Mouse (Mus musculus): ENCODE results near the gene Tmem253.
A peak's percentile ranks its signal among the peaks of the same experiment; 100 is the strongest.

The Tmem253 gene

GRCm38 (mm10) chr14:52015445-52016100, at the start of gene Tmem253:
TSS of gene Tmem253 (plus strand) at chr14:52015658.
- DNase-seq: no peak

GRCm38 (mm10) chr14:51967400-51967799, 48.1 kb upstream of the Tmem253 start:
- no peak for DNase-seq

- DNase-seq: no peak
These were observed 36.2 kb upstream of the Tmem253 start for GRCm38 (mm10) chr14:51979252-51979651.

DNA sequence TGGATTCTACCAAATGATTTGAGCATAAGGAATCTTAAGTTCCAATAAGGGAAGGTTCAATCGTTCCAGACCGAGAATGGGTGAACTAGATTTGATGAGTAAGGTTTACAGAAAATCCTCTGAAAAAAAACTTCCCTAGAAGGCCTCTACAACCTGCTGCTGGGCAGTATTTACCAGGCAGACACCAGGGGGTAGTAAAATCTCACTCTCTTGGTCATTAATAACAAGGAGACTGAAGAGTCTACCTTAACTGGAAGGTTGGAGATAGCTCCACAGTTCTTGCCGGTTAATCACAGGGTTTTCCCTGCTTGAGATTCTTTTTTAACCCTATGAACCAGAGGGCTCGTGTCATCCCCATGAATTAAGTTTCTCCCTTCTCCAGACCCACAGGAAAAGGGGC, 32.2 kb upstream of the Tmem253 start:
- no peak for DNase-seq

GRCm38 (mm10) chr14:51983855-51984246, 31.6 kb upstream of the Tmem253 start:
- no peak for DNase-seq

- peak; percentile 86 for DNase-seq
These were observed 30.9 kb upstream of the Tmem253 start, which contains the start of gene Arhgef40 for GRCm38 (mm10) chr14:51984247-51985231. TSS of gene Arhgef40 (plus strand) at chr14:51984719.

GRCm38 (mm10) chr14:51985301-51986152, 29.9 kb upstream of the Tmem253 start:
- peak; percentile 67 for DNase-seq

DNA sequence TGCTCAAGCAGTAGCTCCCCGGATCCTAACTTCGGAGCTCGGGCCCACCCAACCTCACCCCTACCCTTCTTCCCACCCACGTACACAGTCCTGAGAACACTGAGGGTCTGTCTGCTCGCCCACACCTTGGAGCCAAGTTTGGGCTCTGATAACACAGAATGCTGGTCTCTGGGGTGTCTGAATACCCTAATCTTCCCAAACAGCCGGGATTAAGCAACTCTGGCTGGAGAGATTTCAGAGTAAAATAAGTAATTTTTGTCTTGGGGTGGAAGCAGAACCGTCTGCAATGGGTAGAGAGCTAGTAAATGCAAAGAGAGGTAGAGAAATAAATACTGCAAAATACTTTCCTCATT, 29.3 kb upstream of the Tmem253 start:
- DNase-seq: no peak

- DNase-seq: peak; percentile 5
These were observed 28.3 kb upstream of the Tmem253 start for GRCm38 (mm10) chr14:51987177-51987576.

DNA sequence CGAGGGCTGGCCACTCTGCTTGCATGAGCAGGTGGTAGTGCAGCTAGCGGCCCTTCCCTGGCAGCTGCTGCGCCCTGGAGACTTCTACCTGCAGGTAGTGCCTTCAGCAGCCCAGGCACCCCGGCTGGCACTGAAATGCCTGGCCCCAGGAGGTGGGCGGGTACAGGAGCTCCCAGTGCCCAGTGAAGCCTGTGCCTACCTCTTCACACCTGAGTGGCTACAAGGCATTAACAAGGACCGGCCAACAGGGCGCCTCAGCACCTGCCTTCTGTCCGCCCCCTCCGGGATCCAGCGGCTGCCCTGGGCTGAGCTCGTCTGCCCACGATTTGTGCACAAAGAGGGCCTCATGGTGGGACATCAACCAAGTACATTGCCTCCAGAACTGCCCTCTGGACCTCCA, 26.7 kb upstream of the Tmem253 start:
- no peak for DNase-seq

GRCm38 (mm10) chr14:51989461-51989970, 25.9 kb upstream of the Tmem253 start:
- DNase-seq: peak; percentile 3

DNA sequence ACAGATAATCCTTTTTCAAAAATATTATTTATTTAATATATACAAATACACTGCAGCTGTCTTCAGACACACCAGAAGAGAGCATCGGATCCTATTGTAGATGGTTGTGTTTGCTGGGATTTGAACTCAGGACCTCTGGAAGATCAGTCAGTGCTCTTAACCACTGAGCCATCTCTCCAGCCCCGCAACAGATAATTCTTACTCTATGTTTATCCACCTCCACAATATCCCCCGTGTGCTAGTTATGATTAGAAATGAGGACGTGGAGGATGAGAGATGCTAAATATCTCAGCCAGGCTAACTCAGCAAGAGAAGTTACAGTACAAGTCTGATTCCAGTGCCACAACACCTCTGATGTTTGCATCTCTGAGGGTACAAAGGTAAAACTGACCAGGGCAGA, 21.0 kb upstream of the Tmem253 start:
- no peak for DNase-seq

DNA sequence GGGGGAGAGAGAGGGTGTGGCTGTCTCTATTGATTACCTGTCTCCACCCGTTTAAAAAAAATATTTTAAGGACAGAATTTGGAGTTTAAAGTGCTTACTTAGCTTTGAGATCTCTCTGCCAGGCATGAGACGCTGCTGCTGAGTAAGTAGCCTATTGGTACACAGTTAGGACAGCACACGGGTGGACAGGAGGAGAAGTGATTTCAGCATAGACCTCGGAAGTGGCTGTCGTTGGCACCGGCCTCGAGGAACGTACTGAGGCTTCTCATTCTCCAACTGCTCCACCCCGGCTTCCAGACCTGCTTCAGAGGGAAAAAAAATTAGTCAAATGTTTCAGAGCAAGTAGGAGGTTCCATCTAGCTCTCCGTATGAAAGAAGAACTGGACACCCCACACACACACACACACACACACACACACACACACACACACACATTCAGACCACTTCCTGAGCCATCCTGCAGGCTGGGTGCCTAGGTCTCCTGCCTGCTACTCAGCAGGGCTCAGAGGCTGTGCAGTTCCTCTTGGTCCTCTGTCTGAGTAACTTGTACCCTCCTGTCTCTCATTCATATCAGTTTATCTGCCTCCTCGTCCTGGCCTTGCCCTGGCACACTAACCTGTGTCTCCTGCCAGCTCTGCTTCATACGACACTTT, 20.1 kb upstream of the Tmem253 start:
- DNase-seq: no peak

- no peak for DNase-seq
These were observed 19.1 kb upstream of the Tmem253 start for GRCm38 (mm10) chr14:51996231-51996841.

- DNase-seq: peak; percentile 63
These were observed 18.6 kb upstream of the Tmem253 start for GRCm38 (mm10) chr14:51996866-51997265.

- no peak for DNase-seq
These were observed 18.0 kb upstream of the Tmem253 start for GRCm38 (mm10) chr14:51997483-51997882.

DNA sequence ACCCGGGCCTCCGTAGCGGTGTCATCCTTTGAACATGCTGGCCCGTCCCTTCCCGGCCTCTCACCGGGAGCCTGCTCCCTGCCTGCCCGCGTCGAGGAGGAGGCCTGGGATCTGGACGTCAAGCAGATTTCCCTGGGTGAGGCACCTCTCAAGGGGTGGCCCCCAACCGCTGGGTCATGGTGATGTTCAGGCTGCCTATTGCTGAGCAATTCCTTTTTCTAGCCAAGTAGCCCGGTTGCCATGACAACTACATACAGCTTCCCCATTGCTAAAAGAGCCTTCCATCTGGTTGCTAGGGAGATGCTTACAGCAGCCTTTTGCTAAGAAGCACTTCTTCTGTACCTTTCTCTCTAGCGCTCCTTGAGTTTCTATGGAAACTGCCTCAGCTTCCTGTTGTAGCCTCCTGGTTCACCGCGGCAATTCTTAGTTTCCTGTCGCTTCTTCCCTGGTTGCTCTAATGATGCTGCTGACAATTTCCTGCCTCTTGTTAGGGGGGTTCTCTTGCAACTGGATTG, 11.4 kb upstream of the Tmem253 start:
- peak; percentile 62 for DNase-seq

- no peak for DNase-seq
These were observed 10.3 kb upstream of the Tmem253 start for GRCm38 (mm10) chr14:52005141-52005540.

DNA sequence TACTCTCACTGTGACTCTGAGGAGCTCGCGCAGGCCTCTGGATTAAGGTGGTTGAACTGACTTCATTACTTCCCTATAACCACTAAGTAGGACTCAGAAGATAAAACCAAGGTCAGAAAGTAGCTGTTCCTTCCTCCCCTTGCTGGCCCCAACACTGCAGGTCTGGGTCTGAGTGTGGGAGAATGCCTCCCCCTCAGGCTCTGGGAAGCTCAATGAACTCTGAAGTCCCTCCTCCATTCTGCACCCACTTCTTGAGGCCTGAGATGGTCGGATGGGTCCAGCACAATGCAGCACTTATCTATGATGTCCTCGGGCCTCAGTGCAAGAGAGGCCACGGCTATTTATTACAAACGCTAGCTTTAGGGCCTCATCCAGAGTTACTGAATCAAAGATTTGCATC, 9.8 kb upstream of the Tmem253 start:
- DNase-seq: no peak

GRCm38 (mm10) chr14:52006241-52006640, 9.2 kb upstream of the Tmem253 start:
- no peak for DNase-seq

DNA sequence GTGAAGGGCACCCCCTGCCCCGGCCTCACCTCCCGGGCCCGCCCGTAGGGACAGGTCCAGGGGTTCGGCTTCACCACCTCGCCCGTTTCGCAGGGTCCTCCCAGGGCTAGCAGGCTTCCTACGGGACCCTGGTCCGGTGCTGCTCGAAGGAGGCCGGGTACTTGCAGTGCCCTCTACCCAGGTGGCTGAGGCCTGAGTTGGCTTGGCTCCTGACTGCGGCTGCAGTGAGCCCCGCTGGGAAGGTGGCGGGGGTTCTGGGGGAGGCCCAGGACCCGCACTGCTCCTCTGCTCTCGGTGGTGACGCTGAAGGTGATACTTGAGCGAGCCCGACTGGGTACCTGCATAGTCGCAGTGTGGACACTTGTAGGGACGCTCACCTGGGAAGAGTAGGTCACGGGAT, 8.7 kb upstream of the Tmem253 start:
- no peak for DNase-seq

Measured in right cerebral cortex, postnatal 4 days (tissue).